In genomic region chr2:144593951-144594651, GRCm38 (mm10) we compare ENCODE assay signal across 8 mouse cellular contexts. TPM values are rescaled to one million over a fixed set of nuclear protein-coding genes. Genes with fewer than 3 reads are reported as not detected.
A peak's percentile ranks its signal among the peaks of the same experiment; 100 is the strongest.
DNase-seq lines count a peak whose midpoint lies in the region; ATAC-seq and TF ChIP-seq lines count a peak whose summit lies in the region.

Smim26 (plus strand) TSS chr2:144594054.

- DNase-seq in CD8-positive naive resting alpha-beta T cell, adult 2 months (ENCODE audit: low read depth in 2 of 2, low spot score in 2 of 2): peak; percentile 49 to 60
- peak; percentile 57 for DNase-seq in c-Kit-negative CD71-positive TER-119-positive erythroid progenitor cells, embryonic 14.5 days (ENCODE audit: low read depth, low spot score)
- peak; percentile 38 for DNase-seq in fibroblast of lung, adult 2 months (ENCODE audit: low read depth)
- peak; percentile 86 to 90 for DNase-seq in kidney, postnatal 25 days
- DNase-seq in liver, embryonic 14.5 days (ENCODE audit: low read depth in 3 of 3, low spot score in 3 of 3): peak; percentile 65 to 70 (median 68)
- peak; percentile 85 for DNase-seq in neural tube, embryonic 11.5 days (ENCODE audit: low spot score)
- peak; percentile 79 for DNase-seq in stomach, postnatal 0 days (ENCODE audit: low spot score)

- no peak for TF ChIP-seq EP300 in liver, embryonic 14.5 days (IDR thresholded peaks at IDR 0.05; ENCODE audit: low read depth)
- no peak for TF ChIP-seq EP300 in stomach, postnatal 0 days (optimal IDR thresholded peaks at IDR 0.05)

- H3K27ac ChIP-seq in heart, embryonic 14.5 days (replicated peaks in 1 of 2; ENCODE audit: control insufficient read depth in 1 of 2, insufficient read depth in 1 of 2, low read depth in 2 of 2, low read length in 2 of 2): peak within 1 kb of the TSS; percentile 51 to 55; a peak in 2 of 4 replicates
- H3K27ac ChIP-seq in liver, embryonic 14.5 days: no peak within 1 kb of the TSS
- H3K27ac ChIP-seq in neural tube, embryonic 11.5 days (ENCODE audit: low read depth, low read length): no peak within 1 kb of the TSS
- 0 out of 2 replicates have a peak within 1 kb of the TSS, but pooled peaks have one; percentile 53 for H3K27ac ChIP-seq in stomach, postnatal 0 days (replicated peaks)

- peak within 1 kb of the TSS; percentile 69 to 94 for H3K4me3 ChIP-seq in heart, embryonic 14.5 days (ENCODE audit: control insufficient read depth in 1 of 2, insufficient read depth in 1 of 2, low read depth in 1 of 2, low read length in 2 of 2)
- peak within 1 kb of the TSS; percentile 71 to 72 for H3K4me3 ChIP-seq in liver, embryonic 14.5 days (ENCODE audit: insufficient read depth in 1 of 2, low read depth in 2 of 2, low read length in 2 of 2)
- H3K4me3 ChIP-seq in neural tube, embryonic 11.5 days (ENCODE audit: low read depth, low read length): peak within 1 kb of the TSS; percentile 60
- H3K4me3 ChIP-seq in stomach, postnatal 0 days (ENCODE audit: low read depth, low read length): peak within 1 kb of the TSS; percentile 66

- H3K36me3 ChIP-seq in heart, embryonic 14.5 days (ENCODE audit: control insufficient read depth, insufficient read depth, low read length): peaks cover 24% of the 10 kb centered on the region
- H3K36me3 ChIP-seq in liver, embryonic 14.5 days (replicated peaks; ENCODE audit: control insufficient read depth, insufficient read depth, low read depth): no peaks in the 10 kb centered on the region
- no peaks in the 10 kb centered on the region for H3K36me3 ChIP-seq in neural tube, embryonic 11.5 days (ENCODE audit: control insufficient read depth, insufficient read depth, low read length)
- no peaks in the 10 kb centered on the region for H3K36me3 ChIP-seq in stomach, postnatal 0 days (ENCODE audit: control insufficient read depth, insufficient read depth, low read length)

- H3K4me1 ChIP-seq in heart, embryonic 14.5 days (ENCODE audit: control insufficient read depth in 2 of 2, insufficient read depth in 2 of 2, low read length in 2 of 2): peaks cover 2 to 3% of the 10 kb centered on the region in 2 experiments; a peak in 2 of 4 replicates
- H3K4me1 ChIP-seq in liver, embryonic 14.5 days (replicated peaks; ENCODE audit: control insufficient read depth in 2 of 2, insufficient read depth in 2 of 2, low read length in 1 of 2): peaks cover 2 to 3% of the 10 kb centered on the region in 2 experiments; a peak in 3 of 4 replicates
- no peaks in the 10 kb centered on the region for H3K4me1 ChIP-seq in neural tube, embryonic 11.5 days (ENCODE audit: control insufficient read depth, insufficient read depth, low read length)
- no peaks in the 10 kb centered on the region for H3K4me1 ChIP-seq in stomach, postnatal 0 days (replicated peaks; ENCODE audit: control insufficient read depth, insufficient read depth)

- ATAC-seq in heart, embryonic 14.5 days (ENCODE audit: insufficient number of reproducible peaks, insufficient read depth, low FRiP score, low read depth): peak; percentile 94
- ATAC-seq in liver, embryonic 14.5 days (ENCODE audit: insufficient read depth): peak; percentile 92
- peak; percentile 97 for ATAC-seq in neural tube, embryonic 11.5 days (ENCODE audit: insufficient read depth, low FRiP score, low TSS enrichment)
- ATAC-seq in stomach, postnatal 0 days (ENCODE audit: low FRiP score, low TSS enrichment): peak; percentile 97

- H3K9me3 ChIP-seq in heart, embryonic 14.5 days (ENCODE audit: control insufficient read depth, low read length): no peaks in the 10 kb centered on the region
- no peaks in the 10 kb centered on the region for H3K9me3 ChIP-seq in liver, embryonic 14.5 days (ENCODE audit: control insufficient read depth, low read length)
- H3K9me3 ChIP-seq in neural tube, embryonic 11.5 days (ENCODE audit: control insufficient read depth, low read length): no peaks in the 10 kb centered on the region
- H3K9me3 ChIP-seq in stomach, postnatal 0 days (ENCODE audit: control insufficient read depth, low read length): no peaks in the 10 kb centered on the region

- peak within 1 kb of the TSS; percentile 79 for H3K4me2 ChIP-seq in heart, embryonic 14.5 days (ENCODE audit: low read length)
- H3K4me2 ChIP-seq in liver, embryonic 14.5 days (ENCODE audit: low read depth): peak within 1 kb of the TSS; percentile 73
- H3K4me2 ChIP-seq in neural tube, embryonic 11.5 days (ENCODE audit: low read depth): peak within 1 kb of the TSS; percentile 55
- H3K4me2 ChIP-seq in stomach, postnatal 0 days (replicated peaks; ENCODE audit: low read depth): peak within 1 kb of the TSS; percentile 73

- no peaks in the 10 kb centered on the region for H3K27me3 ChIP-seq in heart, embryonic 14.5 days (ENCODE audit: control insufficient read depth, insufficient read depth, low read length)
- H3K27me3 ChIP-seq in liver, embryonic 14.5 days (ENCODE audit: control insufficient read depth, insufficient read depth, low read length): no peaks in the 10 kb centered on the region
- no peaks in the 10 kb centered on the region for H3K27me3 ChIP-seq in neural tube, embryonic 11.5 days (ENCODE audit: control insufficient read depth, insufficient read depth, low read length)
- no peaks in the 10 kb centered on the region for H3K27me3 ChIP-seq in stomach, postnatal 0 days (ENCODE audit: control insufficient read depth, insufficient read depth, low read length)

- no peak for TF ChIP-seq CTCF in liver, embryonic 14.5 days (IDR thresholded peaks at IDR 0.05; ENCODE audit: low read depth)
- TF ChIP-seq CTCF in stomach, postnatal 0 days (IDR thresholded peaks at IDR 0.05; ENCODE audit: low read depth): no peak

- peak within 1 kb of the TSS; percentile 84 for H3K9ac ChIP-seq in heart, embryonic 14.5 days (ENCODE audit: low read length)
- peak within 1 kb of the TSS; percentile 81 for H3K9ac ChIP-seq in liver, embryonic 14.5 days (replicated peaks)
- H3K9ac ChIP-seq in neural tube, embryonic 11.5 days (ENCODE audit: low read length): peak within 1 kb of the TSS; percentile 53
- H3K9ac ChIP-seq in stomach, postnatal 0 days (ENCODE audit: low read length): peak within 1 kb of the TSS; percentile 68

- WGBS in heart, embryonic 14.5 days: under 1% methylated on average over 31 of the region's 31 CpGs
- under 1% methylated on average over 31 of the region's 31 CpGs for WGBS in liver, embryonic 14.5 days (ENCODE audit: insufficient replicate concordance)
- WGBS in neural tube, embryonic 11.5 days: 2% methylated on average over 31 of the region's 31 CpGs
- WGBS in stomach, postnatal 0 days: under 1% methylated on average over 31 of the region's 31 CpGs

RNA-seq across cellular contexts. Expression of gene Smim26, which starts in this region (rescaled TPM):
- polyA plus RNA-seq in heart, embryonic 14.5 days (2014; fragmentation: Nextera tagmentation; extraction: Ambion mirVana): 58.7 and 68.3 TPM in 2 replicates
- polyA plus RNA-seq in liver, embryonic 14.5 days (2012; rRNA removed): 10.6 and 15.6 TPM in 2 replicates
- 21.0 and 22.1 TPM in 2 replicates for polyA plus RNA-seq in liver, embryonic 14.5 days (2014; fragmentation: Nextera tagmentation; extraction: Ambion mirVana)
- polyA plus RNA-seq in neural tube, embryonic 11.5 days (2014; fragmentation: Nextera tagmentation; extraction: Ambion mirVana): 39.9 and 42.5 TPM in 2 replicates
- 50.4 and 55.2 TPM in 2 replicates for polyA plus RNA-seq in stomach, postnatal 0 days (2015; fragmentation: Nextera tagmentation; extraction: Ambion mirVana)

Comparison
In these comparisons a context has a peak if more than half of its experiments do, and no peak if none do; other contexts are left out.
1. DNase-seq: peak in every context shown above with its lines; median percentile 88 in kidney, postnatal 25 days; 85 in neural tube, embryonic 11.5 days; 79 in stomach, postnatal 0 days; 68 in liver, embryonic 14.5 days; 57 in c-Kit-negative CD71-positive TER-119-positive erythroid progenitor cells, embryonic 14.5 days; 54 in CD8-positive naive resting alpha-beta T cell, adult 2 months; 38 in fibroblast of lung, adult 2 months.
2. H3K27ac ChIP-seq: peak in heart, embryonic 14.5 days (2 of 2) and stomach, postnatal 0 days (single experiment); none in liver, embryonic 14.5 days (single experiment) and neural tube, embryonic 11.5 days (single experiment).
3. Peak in every context shown above with its lines, with median percentiles within 50 percentile points of each other: ATAC-seq, H3K4me2 ChIP-seq, H3K4me3 ChIP-seq and H3K9ac ChIP-seq.